Mouse (Mus musculus): ENCODE data around the gene Sepsecs. TPM values are rescaled to one million over a fixed set of nuclear protein-coding genes. Genes with fewer than 3 reads are reported as not detected.

Sepsecs gene
- 9.2 TPM for polyA plus RNA-seq (2017; shearing (Covaris generic))

GRCm38 (mm10) chr5:52669426-52670191, at the start of gene Sepsecs:
TSS of gene Sepsecs (minus strand) at chr5:52669708.

Other genes with a start within 250 kb of the Sepsecs start
- gene Ccdc149, start 198.2 kb downstream of the Sepsecs start, polyA plus RNA-seq (2017; shearing (Covaris generic)): not detected
- not detected for gene Lgi2, start 103.2 kb downstream of the Sepsecs start, polyA plus RNA-seq (2017; shearing (Covaris generic))
- gene Pi4k2b, start 71.9 kb upstream of the Sepsecs start, polyA plus RNA-seq (2017; shearing (Covaris generic)): 7.7 TPM
- gene Zcchc4, start 105.7 kb upstream of the Sepsecs start, polyA plus RNA-seq (2017; shearing (Covaris generic)): 14.8 TPM
- gene Anapc4, start 164.3 kb upstream of the Sepsecs start, polyA plus RNA-seq (2017; shearing (Covaris generic)): 36.3 TPM

Data from effector memory CD4-positive, alpha-beta T cell, adult 5 months (primary cell).